Mouse (Mus musculus): Measurements from ENCODE around the gene Fkbp9.

DNA sequence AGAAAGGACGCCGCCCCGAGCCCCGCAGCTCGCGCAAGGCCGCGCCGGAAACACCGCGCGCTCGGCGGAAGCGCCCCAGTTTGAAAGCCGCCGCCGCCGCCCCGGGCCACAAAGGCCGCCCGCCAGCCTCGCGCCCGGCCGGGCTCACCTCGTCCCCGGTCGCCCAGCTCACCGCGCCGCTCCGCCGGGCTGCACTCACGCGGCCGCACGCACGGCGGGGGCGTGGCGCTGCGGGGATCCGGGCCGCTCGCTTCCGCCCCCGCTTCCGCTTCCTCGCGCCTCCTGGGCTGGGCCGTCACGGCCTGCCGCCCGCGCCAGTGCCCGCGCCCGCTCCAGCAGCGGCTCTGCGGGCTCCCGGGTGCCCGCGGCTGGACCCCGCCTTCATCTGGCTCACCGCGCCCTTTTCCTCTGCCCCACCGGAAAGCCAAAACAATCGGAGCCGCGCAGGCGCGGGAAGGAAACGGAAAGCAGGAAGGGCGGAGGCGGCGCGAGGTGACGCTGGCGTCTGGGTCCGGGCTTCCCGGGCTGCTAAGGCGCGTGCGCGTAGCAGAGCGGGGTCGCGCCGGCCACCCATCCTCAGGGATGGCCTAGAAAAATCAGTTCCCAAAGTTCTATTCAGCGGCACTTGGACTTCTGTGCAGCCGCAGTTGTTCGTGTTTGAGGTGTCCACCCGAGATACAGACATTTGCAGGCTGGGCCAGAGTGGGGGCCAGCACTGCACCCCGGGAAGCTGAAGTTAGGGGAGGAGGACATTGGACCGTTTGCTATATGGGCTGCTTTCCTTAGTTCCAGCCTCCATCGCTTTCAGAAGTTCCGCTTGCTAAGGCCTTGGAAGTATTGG, 34.3 kb upstream of the Fkbp9 start, which contains the start of gene Kbtbd2:
- TF ChIP-seq CTCF (IDR thresholded peaks at IDR 0.05; ENCODE audit: low read depth, low read length) (no peak), EP300 (IDR thresholded peaks at IDR 0.05; ENCODE audit: insufficient read depth, low read depth, low read length) (no peak)
